Mouse (Mus musculus): ENCODE data around the gene Mink1. TPM values are rescaled to one million over a fixed set of nuclear protein-coding genes. Genes with fewer than 3 reads are reported as not detected.
A peak's percentile ranks its signal among the peaks of the same experiment; 100 is the strongest.
"Not testable (repeated sequence)": the region's sequence is repeated elsewhere in the genome, so short reads cannot be mapped to it uniquely, and the experiment has no call there.

Mink1 gene
- polyA plus RNA-seq, 1 experiment, result 89.1 TPM

DNA sequence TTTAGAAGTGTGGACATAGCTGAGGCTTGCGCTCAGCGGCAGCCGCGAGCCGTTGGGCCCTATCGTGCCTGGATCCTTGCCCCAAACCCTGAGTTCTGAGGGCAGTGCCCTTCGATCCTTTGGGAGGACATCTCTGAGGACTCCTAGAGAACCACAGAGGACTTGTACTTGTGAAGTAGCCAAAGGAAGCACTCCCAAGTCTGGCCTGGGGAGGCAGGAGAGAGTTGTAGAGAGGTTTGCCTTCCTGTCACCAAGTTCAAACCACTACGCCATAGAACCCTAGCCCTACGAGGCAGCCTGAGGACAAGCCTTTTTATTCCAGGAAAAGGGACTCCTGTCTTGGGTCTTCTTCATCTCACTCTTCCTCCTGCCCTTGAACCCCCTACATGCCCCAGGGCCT lies 5.1 kb upstream of the Mink1 start:
- no peak for DNase-seq (ENCODE audit: low spot score)

DNA sequence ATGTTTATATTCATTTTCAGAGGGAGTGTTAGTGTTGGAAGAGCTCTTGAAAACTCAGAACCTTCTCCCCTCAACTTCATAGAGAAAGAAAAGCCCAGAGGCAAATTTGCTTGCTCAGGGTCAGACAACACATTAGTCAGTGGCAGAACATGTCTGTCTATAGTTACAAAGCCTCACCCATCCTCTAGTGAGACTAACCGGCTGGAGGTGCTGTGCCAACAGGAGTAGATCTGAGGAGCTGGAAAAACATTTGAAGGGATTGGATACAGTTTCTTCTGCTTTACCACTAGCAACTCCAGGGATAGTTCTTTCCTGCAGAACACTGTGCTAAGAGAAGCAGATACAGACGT lies 769 bp upstream of the Mink1 start:
- DNase-seq (ENCODE audit: low spot score), result no peak

DNA sequence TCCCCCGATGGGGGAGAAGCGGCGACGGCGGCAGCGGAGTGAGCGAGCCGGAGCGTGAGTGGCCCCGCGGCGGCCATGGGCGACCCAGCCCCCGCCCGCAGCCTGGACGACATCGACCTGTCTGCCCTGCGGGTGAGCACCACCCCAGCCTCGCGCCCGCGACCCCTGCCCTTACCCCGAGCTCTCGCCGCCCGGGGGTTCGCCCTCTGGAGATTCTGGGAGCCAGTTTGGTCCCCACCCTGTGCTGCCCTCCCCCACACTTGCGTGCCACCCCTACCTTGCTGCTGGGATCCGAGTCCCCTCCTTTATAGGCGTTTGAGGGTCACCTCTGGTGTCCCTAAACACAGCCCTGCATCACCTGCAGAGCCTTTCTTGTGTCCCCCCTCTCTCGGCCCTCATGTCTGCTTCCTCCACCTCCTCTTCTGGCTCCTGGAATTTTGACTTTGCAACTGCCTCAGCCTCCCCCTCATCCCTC lies 351 bp downstream of the Mink1 start:
- DNase-seq (ENCODE audit: low spot score), result no peak

DNA sequence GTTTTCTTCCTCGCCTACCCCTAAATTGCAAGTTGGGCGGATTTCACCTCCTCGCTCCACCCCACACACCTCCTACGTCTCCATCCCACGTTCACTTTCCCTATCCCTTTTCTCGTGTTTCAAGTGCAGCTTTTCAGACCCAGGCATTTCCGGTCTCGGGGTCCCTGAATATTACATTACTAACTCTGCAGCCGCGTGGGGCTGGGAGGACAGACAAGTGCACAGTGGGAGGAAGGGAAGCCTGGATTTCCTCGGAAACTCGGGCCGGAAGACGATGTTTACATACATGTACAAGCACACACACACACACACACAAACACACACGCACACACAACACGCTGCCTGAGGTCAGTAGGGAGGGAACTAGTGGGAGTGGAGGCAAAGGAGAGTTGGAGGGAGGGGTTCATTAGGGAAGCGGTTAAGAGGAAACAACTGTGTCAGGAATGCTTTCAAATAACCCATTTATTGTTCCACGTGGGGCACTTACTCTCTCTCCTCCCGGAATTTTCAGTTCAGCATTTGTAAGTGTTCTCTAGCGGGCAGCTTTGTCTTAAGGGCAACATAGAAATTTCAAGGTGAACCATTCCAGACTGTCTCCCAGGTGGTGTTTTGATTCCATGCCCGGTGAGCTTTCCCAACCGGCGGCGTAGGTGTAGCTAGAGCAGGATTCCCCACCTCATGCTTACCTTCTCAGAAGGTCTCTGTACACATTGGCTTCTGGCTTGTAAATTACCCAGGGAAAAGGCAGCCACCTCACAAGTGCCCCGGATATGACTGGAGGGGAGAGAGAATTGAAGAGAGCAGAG lies 992 bp downstream of the Mink1 start:
- no peak for DNase-seq (ENCODE audit: low spot score)

DNA sequence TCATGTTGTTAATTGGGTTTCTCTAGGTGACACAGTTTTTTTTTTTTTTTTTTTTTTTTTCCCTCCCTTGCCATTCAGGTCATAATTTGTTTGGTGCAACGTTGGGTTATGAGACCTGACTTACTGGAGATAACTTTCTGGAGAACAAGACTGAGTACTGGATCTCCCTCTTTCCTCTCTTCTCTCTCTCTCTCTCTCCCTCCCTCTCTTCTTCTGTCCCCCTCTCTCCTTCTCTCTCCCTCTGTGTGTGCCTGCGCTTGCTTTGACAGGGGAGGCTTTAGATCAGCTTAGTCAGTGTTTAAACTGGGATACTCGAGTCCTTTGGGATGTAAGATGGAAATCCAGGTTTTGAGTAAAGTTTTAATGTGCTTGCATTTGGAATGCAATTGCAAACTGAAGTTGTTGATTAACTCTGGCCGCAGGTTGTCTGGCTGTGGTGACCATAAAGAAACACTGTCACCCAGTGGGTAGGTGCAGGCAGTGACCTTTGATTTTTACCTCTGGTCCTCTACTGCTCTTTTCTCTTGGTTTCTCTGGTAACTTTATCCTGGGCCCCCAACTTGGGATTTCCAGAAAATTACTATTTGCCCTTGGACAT lies 1.7 kb downstream of the Mink1 start:
- no peak for DNase-seq (ENCODE audit: low spot score)

DNA sequence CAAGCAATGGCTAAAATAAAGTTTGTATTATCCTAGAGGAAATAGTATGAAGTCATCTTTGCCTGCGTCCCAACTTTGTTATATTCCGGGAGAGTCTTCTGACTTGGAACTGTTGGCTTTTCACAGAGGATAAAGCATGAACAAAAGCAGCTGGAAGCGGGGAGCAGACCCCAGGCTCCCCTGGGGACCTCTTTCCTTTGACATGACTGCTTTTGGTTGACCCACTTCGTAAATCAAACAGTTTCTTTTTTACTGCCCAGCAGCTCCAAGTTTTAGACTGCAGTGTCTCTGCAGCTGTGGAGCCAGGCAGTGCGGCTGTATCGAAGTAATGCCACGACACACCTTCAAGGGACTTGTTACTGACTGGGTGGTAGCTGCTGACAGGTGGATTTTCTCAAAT lies 3.9 kb downstream of the Mink1 start:
- DNase-seq (ENCODE audit: low spot score), result no peak

DNA sequence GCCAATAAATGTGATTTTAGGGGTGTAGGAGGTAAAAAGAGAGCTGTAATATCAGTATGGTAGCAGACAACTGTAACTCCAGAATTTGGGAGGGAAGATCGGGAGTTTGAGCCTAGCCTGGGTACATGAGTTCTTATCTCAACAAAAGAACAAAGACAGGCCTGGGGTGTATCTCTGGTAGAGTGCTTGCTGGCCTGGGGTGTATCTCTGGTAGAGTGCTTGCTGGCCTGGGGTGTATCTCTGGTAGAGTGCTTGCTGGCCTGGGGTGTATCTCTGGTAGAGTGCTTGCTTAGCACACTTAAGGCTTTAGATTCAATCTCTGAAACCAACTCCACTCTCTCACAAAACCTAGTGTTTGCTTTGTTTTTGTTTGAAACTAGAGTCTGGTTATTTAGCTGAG lies 7.9 kb downstream of the Mink1 start:
- DNase-seq (ENCODE audit: low spot score), result not testable (repeated sequence)

DNA sequence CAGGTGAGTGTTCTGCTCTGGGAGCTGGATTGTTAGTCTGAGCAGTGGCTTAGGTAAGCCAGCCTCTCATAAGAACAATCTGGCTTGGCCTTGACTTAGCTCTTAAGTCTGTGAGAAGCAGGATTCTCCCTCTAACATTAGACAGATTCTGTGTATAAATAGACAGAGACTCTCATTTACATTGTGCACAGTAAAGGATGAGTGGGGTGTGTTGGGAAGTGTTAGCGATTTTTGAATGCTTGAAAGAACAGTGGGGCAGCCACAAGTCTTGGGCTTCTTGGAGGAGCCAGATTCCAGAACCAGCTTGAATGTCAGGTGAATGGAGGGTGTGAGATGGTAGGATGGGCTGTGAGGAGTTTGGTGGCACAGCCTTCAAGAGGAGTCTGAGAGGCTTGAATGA lies 9.0 kb downstream of the Mink1 start:
- DNase-seq (ENCODE audit: low spot score), result no peak

DNA sequence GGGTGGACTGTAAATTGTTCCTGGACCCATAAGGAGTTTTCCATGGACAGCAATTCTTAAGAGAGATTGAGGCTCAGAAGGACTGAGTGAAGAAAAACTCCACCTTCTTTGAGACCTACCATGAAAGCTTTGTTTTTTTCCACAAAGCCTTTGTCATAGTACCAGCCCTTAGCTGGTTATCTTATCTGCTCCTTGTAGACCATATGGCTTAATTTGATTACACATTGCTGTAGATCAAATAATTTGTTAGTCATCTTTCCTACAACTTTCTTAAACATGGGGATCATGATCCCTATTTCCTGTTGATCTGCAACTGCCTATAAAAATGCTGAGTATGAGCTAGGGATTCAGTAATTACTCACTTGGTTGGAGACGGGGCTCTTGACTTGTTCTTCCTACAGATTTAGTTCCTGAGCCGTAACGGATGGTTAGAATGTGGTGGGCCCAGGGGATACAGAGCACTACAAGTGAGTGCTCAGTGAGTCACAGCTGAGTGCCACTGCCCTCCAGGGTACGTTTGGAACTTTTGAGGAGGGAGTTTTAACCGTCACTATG lies 9.7 kb downstream of the Mink1 start:
- DNase-seq (ENCODE audit: low spot score), result no peak

DNA sequence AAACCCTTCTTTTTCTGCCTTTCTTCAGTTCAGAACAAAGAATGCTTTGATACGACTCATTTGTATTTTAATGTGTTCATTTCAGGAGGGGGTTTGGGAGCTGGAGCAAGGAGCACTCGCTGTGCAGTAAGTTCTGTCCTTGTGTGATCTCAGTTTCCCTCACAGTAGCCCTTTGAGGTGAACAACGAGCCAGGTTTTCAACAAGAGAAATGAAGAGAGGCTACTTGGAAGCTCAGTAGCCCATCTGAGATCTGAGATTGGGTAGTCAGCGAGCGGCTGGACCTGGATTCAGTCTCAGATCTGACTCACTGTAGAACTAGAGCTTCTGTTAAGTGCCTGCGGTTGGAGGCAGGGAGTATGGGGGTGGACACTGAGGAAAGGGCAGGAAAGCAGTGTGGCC lies 11.2 kb downstream of the Mink1 start:
- DNase-seq (ENCODE audit: low spot score), result no peak

DNA sequence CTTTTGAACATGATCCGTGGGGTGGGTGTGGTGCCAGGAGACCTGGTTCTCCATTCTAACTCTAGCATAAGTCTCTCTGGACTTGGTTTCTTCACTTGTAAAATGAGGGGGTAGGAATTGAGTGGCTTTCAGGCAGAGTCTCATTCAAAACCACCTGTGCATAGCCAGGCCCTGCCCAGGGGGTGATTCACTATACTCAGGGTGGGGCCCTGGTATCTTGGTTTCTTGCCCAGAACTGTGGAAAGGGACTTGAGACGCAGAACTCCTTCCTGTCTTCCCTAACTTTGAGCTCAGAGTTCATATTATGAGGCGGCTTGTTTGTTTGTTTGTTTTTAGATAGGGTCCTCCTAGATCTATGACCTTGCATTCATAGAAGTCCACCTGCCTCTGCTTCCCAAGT lies 14.5 kb downstream of the Mink1 start:
- DNase-seq (ENCODE audit: low spot score), result no peak

DNA sequence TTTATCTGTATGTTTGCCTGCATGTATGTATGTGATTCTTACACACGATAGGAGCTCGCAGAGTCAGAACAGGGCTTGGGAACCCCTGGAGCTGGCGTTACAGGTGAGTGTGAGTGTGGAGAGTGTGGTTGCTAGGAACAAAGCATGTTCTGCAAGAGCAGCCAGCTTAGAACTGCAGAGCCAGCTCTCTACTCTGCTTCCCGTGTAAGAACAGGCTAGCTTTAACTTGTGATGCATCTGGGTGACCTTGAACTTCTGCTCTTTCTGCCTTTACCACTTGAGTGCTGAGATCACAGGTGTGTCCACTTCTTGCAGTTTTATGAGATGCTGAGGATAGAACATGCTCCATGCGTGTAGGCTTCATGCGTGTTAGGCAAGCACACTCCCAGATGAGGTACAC lies 16.3 kb downstream of the Mink1 start:
- no peak for DNase-seq (ENCODE audit: low spot score)

DNA sequence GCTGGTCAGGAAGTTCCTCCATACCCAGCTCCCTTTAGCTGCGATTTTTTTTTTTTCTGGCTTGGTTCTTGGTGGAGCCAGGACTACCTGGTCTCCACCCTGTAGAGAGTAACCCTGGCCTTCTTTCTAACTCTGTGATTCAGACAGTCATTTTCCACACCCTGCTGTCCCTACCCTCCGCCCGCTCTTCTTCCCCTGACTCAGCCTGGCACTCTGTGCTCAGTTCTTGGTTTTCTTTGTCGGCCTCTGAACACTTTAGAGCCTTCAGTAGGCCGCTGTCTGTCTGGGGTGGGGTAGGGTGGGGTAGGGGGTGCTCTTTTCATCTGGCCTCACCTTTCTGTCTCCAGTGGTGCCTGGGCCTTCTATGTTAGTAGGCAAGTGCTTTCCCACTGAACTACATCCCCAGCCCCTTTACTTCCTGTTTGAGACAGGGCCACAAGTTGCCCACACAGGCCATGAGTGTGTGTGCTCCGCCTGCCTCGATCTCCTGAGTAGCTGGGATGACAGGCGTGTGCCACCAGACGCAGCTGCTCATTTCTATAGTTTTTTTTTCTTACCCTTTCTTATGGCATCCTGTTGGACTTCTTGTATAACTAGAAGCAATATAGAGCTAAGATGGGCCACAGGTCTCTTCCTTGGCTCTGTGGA lies 17.2 kb downstream of the Mink1 start:
- no peak for DNase-seq (ENCODE audit: low spot score)

DNA sequence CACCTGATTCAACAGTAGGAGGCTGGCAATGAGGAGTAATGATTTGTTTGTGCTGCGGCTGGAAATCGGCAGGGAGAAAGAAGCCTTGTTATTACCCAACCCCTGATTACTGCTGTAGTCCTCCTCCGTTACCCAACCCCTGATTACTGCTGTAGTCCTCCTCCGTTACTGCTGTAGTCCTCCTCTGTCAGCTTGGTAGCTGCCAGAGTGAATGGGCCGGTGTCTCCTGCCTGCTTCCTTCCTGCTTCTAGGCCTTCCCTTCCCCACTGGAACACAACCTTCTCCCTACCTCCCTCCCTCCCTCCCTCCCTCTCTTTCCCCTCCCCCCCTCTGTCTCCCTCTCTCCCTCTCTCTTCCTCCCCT lies 17.7 kb downstream of the Mink1 start:
- DNase-seq (ENCODE audit: low spot score), result no peak

DNA sequence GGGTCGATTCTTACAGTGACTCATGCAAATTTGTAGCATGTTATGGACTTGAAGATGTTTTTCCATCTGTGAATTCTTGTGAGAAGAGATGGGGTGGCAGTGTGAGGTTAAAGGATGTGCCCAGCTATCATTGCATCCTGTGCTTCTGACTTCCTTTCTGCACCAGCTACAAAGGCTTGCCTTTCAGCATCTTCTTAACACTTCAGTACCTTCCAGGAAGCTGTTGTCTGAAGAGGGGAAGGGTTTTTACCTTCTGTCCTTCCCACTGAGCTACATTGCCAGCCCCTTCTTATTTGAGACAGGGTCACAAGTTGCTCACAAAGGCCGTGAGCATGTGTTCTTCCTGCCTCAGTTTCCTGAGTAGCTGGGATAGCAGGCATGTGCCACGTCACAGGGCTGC lies 18.2 kb downstream of the Mink1 start:
- no peak for DNase-seq (ENCODE audit: low spot score)

DNA sequence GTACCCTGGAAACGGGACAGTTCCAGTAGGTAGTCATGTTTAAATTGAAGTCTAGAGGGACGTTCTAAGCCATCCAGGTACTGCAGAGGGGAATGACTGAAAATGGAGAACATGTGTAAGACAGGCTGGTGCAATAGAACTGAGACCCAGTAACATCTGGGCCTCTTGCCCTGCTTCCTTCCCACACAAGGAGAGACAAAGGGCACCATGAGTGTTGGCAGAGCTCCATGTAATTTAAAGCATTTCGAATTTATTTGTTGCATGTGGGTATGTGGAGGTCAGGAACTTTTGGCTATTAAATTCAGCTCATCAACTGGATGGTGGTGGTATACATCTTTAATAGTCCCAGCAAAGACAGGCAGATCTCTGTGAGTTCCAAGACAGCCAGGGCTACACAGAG lies 19.5 kb downstream of the Mink1 start:
- no peak for DNase-seq (ENCODE audit: low spot score)

DNA sequence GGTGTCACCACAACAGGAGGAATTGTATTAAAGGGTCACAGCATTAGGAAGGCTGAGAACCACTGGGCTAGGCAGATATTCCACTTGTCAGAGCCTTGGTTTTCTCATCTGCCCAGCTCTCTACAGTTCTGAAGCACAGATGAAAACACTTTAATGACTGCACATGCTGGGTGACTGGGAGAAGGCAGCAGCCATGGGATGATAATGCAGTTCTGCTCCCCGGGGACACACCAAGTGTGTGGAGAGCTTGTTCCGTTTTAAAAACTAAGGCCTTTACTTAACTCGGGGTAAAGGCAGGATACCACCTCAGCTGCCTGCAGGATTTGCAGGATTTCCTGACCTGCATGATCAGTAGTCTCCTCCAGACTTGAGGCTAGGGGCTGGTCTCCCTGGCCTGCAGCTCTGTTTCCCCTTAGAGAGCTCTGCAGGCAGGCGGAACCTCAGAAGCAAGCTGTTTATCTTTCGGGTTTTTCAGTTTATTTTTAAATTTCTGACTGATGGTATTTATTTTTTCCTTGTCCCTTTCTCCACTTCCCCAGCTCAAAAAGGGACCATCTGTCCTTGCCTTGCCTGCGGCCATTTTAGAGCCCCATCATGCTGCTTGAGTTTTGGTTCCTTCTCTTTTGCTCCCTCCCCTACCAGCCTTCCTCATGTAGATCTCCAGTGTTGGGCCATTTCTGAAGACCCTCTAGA lies 20.5 kb downstream of the Mink1 start:
- DNase-seq (ENCODE audit: low spot score), result no peak

DNA sequence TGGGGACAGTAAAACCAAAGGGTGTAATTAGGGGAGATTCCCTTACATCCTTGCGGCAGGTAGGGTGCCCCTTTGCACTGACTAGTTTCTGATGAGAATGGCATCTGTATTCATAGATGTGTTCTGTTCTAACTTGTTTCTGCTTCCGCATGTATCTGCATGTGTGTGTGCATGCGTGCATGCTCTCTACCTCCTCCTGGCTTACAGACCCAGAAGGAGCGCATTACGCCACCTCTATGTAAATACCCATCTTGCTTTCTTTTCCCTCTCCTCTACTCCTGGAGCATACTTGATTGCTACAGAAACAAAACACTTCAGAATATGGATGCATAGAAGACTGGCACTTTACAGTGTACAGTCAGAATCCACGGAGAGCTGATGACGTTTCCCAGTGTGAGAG lies 21.1 kb downstream of the Mink1 start:
- no peak for DNase-seq (ENCODE audit: low spot score)

DNA sequence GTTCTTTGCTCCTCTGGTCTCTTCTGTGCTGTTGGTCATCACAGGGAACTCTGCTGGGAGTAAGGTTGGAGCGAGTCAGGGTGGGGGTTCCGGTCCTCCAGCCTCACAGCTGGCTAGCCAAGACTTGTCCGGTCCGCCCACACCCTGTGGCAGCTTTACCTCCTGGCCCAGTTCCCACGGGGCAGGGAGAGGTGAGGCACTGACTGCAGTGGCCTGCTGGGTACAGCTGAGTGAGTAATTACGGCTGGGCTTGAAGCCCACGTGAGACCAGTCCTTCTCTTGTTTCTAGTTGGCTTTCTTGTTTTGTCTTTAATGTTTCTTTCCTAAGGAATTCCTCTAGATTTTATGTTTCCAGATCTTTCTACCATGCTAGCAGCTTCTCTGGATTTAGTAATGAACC lies 22.8 kb downstream of the Mink1 start:
- peak; percentile 58 for DNase-seq (ENCODE audit: low spot score)

DNA sequence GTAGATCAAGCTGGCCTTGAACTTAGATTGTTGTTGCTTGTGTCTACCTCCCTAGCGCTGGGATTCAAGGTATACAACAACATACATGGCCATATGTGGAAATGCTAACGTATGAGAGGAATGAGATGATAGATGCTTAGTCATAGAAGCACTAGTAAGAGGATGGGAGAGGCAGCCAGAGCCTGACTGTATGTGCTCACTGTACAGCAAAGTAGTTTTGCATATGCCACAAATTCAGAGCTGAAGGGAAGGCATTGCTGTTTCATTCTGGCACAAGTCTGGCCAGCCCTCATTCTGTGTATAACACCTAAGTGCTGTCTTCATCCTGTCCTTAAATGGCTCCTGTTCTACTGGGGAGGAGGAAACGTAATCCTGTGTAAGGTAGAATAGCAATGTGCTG lies 23.6 kb downstream of the Mink1 start:
- no peak for DNase-seq (ENCODE audit: low spot score)

DNA sequence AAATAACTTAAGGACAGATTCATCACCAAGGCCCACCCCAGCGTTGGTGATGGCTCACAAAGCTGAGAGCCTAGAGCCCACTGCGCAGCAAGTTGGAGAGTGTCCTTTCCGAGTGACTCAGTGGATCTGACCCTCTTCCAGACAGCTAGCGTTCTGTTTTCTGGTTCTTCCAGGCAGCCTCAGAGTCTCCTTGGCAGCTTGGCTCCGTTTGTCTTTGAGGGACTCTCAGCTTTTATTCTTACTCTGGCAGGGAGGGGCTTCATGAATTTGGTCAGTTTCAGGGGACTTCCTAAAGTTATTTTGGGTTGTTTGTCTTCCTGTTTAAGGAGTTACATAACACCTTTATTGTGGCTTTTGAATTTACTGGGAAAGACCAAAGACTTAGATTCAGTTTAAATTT lies 24.3 kb downstream of the Mink1 start:
- DNase-seq (ENCODE audit: low spot score), result no peak

DNA sequence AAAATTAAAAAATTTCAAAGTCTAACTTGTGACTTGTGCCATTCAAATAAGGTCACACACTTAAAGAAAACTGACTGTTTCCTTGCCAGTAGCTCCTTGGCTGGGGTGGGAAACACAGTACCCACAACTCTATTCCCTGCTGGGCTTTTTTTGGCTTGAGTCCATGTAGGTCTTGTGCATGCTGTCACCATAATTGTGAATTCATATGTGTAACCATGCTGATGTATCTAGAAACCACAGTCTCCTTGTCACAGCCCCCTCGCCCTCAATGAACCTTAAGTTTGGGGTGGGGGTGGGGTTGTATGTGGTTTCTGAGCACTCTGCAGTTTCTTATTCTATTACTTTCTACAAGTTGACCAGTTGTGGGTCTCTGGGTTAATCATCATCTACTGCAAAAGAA lies 29.1 kb downstream of the Mink1 start:
- DNase-seq (ENCODE audit: low spot score), result no peak

All from urinary bladder, adult 2 months (tissue).